Mouse (Mus musculus) spleen, embryonic (tissue): ENCODE data around the gene Chd4.

Experiments
- CTCF ChIA-PET: fragments of 350-600 bp; sonication (Branson Sonifier 250); formaldehyde crosslinking; loops from one replicate; lab custom pipeline; 2022; lab: Charles Lee

Gene Chd4

GRCm38 (mm10) chr6:125089521-125090321 lies 6.1 kb upstream of the Chd4 start:
- CTCF ChIA-PET = interaction anchor here (0.6 to 0.7 kb wide), 2 partner anchors 9 to 92 kb away, joined by 3 to 9 read pairs; no protein-coding TSS in a partner anchor

DNA sequence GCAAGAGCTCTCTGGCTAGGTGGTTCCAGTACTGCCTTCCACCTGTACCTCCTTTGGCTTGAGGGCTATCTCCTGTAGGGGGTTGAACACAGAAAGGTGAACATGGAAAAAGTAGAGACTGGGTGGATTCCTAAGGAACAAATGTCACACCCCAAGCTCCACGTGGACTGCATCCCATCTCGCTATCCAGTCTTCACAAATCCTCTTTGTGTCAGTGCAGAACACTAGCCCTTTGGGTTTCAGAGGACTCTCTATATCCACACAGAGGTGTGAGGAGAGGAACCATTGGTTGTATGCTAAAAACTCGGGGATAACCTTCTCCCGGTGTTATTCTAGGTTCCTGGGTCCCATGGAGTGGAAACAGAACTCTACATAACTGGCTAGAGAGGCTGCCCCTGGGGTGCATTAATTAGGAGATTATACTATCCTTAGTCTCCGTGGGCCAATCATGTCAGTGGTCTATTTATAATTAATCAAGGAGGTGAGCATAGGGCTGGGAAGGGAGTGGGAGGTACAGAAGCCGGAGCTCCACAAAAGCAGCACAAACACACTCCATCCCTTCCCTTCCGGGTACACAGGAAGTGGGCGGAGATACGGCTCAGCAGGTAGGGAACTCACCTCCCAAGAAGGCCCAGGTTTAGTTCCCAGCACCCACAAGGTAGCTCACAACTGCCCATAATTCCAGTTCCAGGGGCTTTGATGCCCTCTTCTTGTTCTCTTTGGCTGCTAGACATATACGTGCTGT lies 5.3 kb upstream of the Chd4 start:
- CTCF ChIA-PET = interaction anchor here (0.6 to 1.0 kb wide), 2 partner anchors 10 to 43 kb away, joined by 3 read pairs; no protein-coding TSS in a partner anchor

GRCm38 (mm10) chr6:125092372-125092771 lies 3.4 kb upstream of the Chd4 start:
- CTCF ChIA-PET = interaction anchor here (0.6 kb wide), 1 partner anchor 18 kb away, joined by 3 read pairs; no protein-coding TSS in a partner anchor

GRCm38 (mm10) chr6:125094843-125095242 lies 938 bp upstream of the Chd4 start:
- CTCF ChIA-PET = no interaction called here

DNA sequence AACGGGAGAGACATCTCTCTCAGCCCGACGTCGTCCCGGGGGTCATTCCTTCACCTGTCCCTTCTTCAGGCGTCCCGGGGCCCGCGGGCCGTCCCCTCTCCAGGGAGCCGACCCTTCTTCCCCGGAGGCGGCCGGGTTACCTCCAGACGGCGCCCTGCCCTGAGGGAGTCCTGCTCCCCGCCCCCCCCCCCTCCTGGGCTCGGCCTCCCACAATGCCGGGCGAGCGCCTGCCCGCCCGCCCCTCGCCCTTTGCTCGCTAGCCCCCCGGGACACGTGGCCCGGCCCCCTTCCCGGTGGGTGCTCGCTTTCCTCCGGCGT lies 457 bp downstream of the Chd4 start:
- CTCF ChIA-PET = no interaction called here

GRCm38 (mm10) chr6:125096597-125097345 lies 990 bp downstream of the Chd4 start:
- CTCF ChIA-PET = no interaction called here

- CTCF ChIA-PET = no interaction called here
Observed at GRCm38 (mm10) chr6:125097346-125097689, 1.5 kb downstream of the Chd4 start.

DNA sequence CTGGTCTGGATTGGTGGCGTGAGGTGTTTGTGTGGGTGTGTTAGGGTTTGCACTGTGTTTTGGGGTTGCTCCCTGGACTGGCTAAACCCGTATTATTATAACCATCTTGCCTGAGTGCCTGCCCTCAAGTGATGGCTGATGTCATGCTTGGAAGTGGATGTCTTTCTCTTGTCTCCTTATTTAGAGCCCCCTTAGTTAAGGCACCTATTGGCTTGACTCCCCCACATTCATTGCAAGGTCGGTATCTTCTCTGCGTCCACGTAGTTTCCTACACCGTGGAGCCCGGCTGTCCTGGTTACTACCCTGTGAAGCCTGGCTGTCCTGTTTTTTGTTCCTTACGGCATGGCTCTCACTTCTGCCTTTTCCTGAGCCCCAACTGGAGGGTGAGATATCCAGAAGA lies 2.2 kb downstream of the Chd4 start:
- CTCF ChIA-PET = no interaction called here

DNA sequence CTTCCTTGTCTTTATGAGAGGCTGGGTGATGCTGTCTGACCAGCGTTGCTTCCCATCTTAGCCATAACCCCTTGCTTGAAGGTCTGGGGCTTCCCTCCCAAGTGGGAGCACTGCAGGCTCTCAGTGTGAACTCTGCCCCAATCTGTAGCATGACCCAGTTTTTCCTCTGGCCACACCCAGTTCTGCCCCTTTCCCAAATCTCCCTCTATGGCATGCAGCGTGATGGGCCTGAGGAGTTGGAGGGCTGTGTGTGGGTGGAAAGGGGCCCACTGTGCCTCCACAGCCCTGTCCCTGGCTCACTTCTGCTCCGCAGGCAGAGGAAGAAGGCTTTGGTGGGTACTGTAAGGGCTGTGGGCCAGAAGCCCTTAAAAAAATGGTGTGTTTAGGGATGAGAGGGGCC lies 2.7 kb downstream of the Chd4 start:
- CTCF ChIA-PET = no interaction called here

- CTCF ChIA-PET = no interaction called here
Observed at GRCm38 (mm10) chr6:125099421-125099971, 3.7 kb downstream of the Chd4 start.

- CTCF ChIA-PET = interaction anchor here (0.6 to 1.9 kb wide), 3 partner anchors 21 to 168 kb away, joined by 3 to 6 read pairs (median 4); no protein-coding TSS in a partner anchor
Observed at GRCm38 (mm10) chr6:125101444-125101843, 5.7 kb downstream of the Chd4 start.

DNA sequence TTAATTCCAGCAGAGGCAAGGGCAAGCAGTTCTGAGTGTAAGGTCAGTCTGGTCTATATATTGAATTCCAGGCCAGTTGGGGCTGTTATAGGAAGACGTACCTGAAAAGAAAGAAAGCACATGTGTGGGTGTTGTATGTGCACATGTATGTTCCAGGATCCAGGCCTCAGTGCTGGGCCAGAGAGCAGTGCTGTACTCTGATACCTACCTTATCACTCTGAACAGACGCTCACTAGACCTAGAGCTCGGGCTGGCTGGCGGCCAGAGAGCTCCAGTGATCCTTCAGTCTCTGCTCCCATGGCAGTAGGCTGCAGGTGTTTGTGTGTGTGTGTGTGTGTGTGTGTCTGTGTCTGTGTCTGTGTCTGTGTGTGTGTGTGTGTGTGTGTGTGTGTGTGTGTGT lies 8.4 kb downstream of the Chd4 start:
- CTCF ChIA-PET = interaction anchor here (0.6 to 0.8 kb wide), 2 partner anchors 9 to 119 kb away, joined by 6 to 11 read pairs; no protein-coding TSS in a partner anchor

- CTCF ChIA-PET = no interaction called here
Observed at GRCm38 (mm10) chr6:125107705-125108104, 11.9 kb downstream of the Chd4 start.

- CTCF ChIA-PET = no interaction called here
Observed at GRCm38 (mm10) chr6:125109371-125109770, 13.6 kb downstream of the Chd4 start.

- CTCF ChIA-PET = interaction anchor here (0.7 kb wide), 1 partner anchor 18 kb away, joined by 3 read pairs; no protein-coding TSS in a partner anchor
Observed at GRCm38 (mm10) chr6:125110927-125111326, 15.1 kb downstream of the Chd4 start.

- CTCF ChIA-PET = no interaction called here
Observed at GRCm38 (mm10) chr6:125112553-125112952, 16.8 kb downstream of the Chd4 start.

- CTCF ChIA-PET = interaction anchor here (0.6 kb wide), 1 partner anchor 165 kb away, joined by 3 read pairs; no protein-coding TSS in a partner anchor
Observed at GRCm38 (mm10) chr6:125119387-125119786, 23.6 kb downstream of the Chd4 start.

DNA sequence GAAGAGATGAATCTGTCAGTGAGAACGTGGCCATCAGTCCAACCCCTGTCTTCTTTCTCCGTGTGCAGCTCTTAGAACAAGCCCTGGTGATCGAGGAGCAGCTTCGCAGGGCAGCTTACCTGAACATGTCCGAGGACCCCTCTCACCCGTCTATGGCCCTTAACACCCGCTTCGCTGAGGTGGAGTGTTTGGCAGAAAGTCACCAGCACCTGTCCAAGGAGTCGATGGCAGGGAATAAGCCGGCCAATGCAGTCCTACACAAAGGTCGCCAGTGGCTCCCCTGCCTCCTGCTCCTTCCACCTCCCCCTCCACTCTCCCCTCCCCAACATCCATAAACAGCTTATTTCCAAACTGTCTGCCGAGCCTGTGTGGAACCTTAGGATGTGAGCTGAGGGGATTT lies 32.9 kb downstream of the Chd4 start:
- CTCF ChIA-PET = no interaction called here

GRCm38 (mm10) chr6:125129710-125130402 lies 34.1 kb downstream of the Chd4 start:
- CTCF ChIA-PET = interaction anchor here (0.6 to 0.7 kb wide), 2 partner anchors 353 to 365 kb away, joined by 4 to 22 read pairs; partner anchors contain the start of gene Cd9

DNA sequence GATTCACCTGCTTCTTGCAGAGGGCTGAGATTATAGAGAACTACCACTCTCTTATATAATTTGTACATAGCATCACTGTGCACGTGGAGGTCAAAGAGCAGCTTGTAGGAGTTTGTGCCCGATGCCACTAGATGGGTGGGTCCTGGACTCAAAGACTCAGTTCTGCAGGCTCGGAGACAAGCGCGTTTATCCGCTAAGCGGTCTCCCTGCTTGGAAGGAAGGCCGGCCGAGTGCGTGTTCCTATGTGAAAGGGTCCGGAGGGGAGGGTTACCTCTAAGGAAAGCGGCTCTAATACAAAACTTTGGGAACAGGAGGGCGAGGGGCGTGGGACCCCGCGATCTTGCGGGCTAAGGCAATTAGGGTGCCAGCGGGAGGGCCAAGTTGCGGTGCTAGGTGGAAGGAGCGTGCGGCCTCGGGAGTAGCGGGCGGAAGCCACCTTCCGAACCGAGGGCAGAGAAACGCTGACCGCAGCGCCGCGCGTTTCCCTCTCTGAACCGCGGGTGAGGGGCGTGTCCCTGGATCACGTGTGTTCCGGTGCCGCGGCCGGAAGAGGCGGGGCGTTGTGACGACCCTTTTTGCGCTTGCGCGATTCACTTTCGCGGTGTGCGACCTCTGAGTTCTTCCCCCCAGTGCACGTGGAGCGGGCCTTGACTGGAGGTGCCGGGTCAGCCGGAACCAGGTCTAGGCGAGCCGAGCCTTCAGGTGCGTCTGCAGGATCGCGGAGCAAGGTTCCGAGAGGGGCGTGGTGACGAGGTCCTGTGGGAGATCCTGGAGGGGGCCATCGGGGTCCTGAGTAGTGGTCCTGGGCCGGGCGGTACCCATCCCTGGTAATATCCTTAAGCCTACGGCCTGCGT lies 35.7 kb downstream of the Chd4 start, which contains the start of gene Nop2:
TSS of gene Nop2 (plus strand) at position 608 of the 855 bp plus-strand sequence.
- CTCF ChIA-PET = interaction anchor here (0.5 kb wide), 1 partner anchor 422 kb away, joined by 3 read pairs; no protein-coding TSS in a partner anchor
